Mouse (Mus musculus): ENCODE results near the gene Ly6g5c. TPM values are rescaled to one million over a fixed set of nuclear protein-coding genes. Genes with fewer than 3 reads are reported as not detected.

Ly6g5c gene
- polyA plus RNA-seq, 1 experiment from 2014 or later = not detected

- 13% methylated on average over 14 of the region's 14 CpGs for WGBS
- Histone ChIP-seq H3K4me1 (replicated peaks; ENCODE audit: control insufficient read depth, insufficient read depth, low read length) (0 out of 2 replicates have a peak, but pooled peaks cover 5% of the 10 kb centered on the region), H3K27ac (no peak within 1 kb of the TSS), H3K36me3 (replicated peaks; ENCODE audit: control insufficient read depth, insufficient read depth) (no peaks in the 10 kb centered on the region), H3K4me3 (replicated peaks; ENCODE audit: low read length) (peak within 1 kb of the TSS; percentile 6; the same call in 1 of the 2 replicates), H3K9ac (no peak within 1 kb of the TSS; the same call in 1 of the 2 replicates), H3K4me2 (replicated peaks) (peak within 1 kb of the TSS; percentile 38), H3K9me3 (ENCODE audit: control insufficient read depth, low read length) (no peaks in the 10 kb centered on the region), H3K27me3 (ENCODE audit: control insufficient read depth, insufficient read depth, low read length) (no peaks in the 10 kb centered on the region)
- no peak for ATAC-seq (ENCODE audit: low FRiP score)
- DNase-seq (ENCODE audit: low spot score) = no peak
These were observed 30.3 kb upstream of the Ly6g5c start, which contains the start of gene Ly6g6d for GRCm38 (mm10) chr17:35077786-35078233. Gene Ly6g6d (minus strand): TSS chr17:35078065.

- 0 out of 2 replicates have a peak, but pooled peaks cover 5% of the 10 kb centered on the region for H3K4me1 ChIP-seq (replicated peaks; ENCODE audit: control insufficient read depth, insufficient read depth, low read length)
- no peaks in the 10 kb centered on the region for H3K36me3 ChIP-seq (replicated peaks; ENCODE audit: control insufficient read depth, insufficient read depth)
- H3K4me3 ChIP-seq (replicated peaks; ENCODE audit: low read length) = no peak overlapping the region
- ATAC-seq (ENCODE audit: low FRiP score) (no peak), DNase-seq (ENCODE audit: low spot score) (no peak)
- H3K4me2 ChIP-seq (replicated peaks) = no peak overlapping the region
- H3K27ac ChIP-seq = no peak overlapping the region
- H3K27me3 ChIP-seq (ENCODE audit: control insufficient read depth, insufficient read depth, low read length) = no peaks in the 10 kb centered on the region
- 70% methylated on average over 9 of the region's 9 CpGs for WGBS
- H3K9me3 ChIP-seq (ENCODE audit: control insufficient read depth, low read length) = no peaks in the 10 kb centered on the region
- H3K9ac ChIP-seq = no peak overlapping the region
These were observed 28.3 kb upstream of the Ly6g5c start for GRCm38 (mm10) chr17:35079778-35080177.

GRCm38 (mm10) chr17:35080248-35080647 is 27.8 kb upstream of the Ly6g5c start:
- no peak overlapping the region for H3K4me2 ChIP-seq (replicated peaks)
- H3K9ac ChIP-seq = no peak overlapping the region
- H3K27me3 ChIP-seq (ENCODE audit: control insufficient read depth, insufficient read depth, low read length) = no peaks in the 10 kb centered on the region
- 72% methylated on average over 6 of the region's 6 CpGs for WGBS
- DNase-seq (ENCODE audit: low spot score) (no peak), ATAC-seq (ENCODE audit: low FRiP score) (no peak)
- H3K9me3 ChIP-seq (ENCODE audit: control insufficient read depth, low read length) = no peaks in the 10 kb centered on the region
- no peaks in the 10 kb centered on the region for H3K36me3 ChIP-seq (replicated peaks; ENCODE audit: control insufficient read depth, insufficient read depth)
- 0 out of 2 replicates have a peak, but pooled peaks cover 5% of the 10 kb centered on the region for H3K4me1 ChIP-seq (replicated peaks; ENCODE audit: control insufficient read depth, insufficient read depth, low read length)
- H3K27ac ChIP-seq = no peak overlapping the region
- H3K4me3 ChIP-seq (replicated peaks; ENCODE audit: low read length) = no peak overlapping the region

GRCm38 (mm10) chr17:35080710-35081109 is 27.4 kb upstream of the Ly6g5c start:
- 0 out of 2 replicates have a peak, but pooled peaks cover 5% of the 10 kb centered on the region for H3K4me1 ChIP-seq (replicated peaks; ENCODE audit: control insufficient read depth, insufficient read depth, low read length)
- no peak overlapping the region for H3K4me3 ChIP-seq (replicated peaks; ENCODE audit: low read length)
- ATAC-seq (ENCODE audit: low FRiP score) (no peak), DNase-seq (ENCODE audit: low spot score) (no peak)
- peak overlapping the region; percentile 11; the same call in 1 of the 2 replicates for H3K9ac ChIP-seq
- no peaks in the 10 kb centered on the region for H3K27me3 ChIP-seq (ENCODE audit: control insufficient read depth, insufficient read depth, low read length)
- no peaks in the 10 kb centered on the region for H3K36me3 ChIP-seq (replicated peaks; ENCODE audit: control insufficient read depth, insufficient read depth)
- WGBS = 66% methylated on average over 4 of the region's 4 CpGs
- no peak overlapping the region for H3K27ac ChIP-seq
- H3K9me3 ChIP-seq (ENCODE audit: control insufficient read depth, low read length) = no peaks in the 10 kb centered on the region
- no peak overlapping the region for H3K4me2 ChIP-seq (replicated peaks)

- 86% methylated on average over 16 of the region's 16 CpGs for WGBS
- no peak overlapping the region for H3K9ac ChIP-seq
- no peak for DNase-seq (ENCODE audit: low spot score)
- H3K4me2 ChIP-seq (replicated peaks) = no peak overlapping the region
- H3K4me3 ChIP-seq (replicated peaks; ENCODE audit: low read length) = no peak overlapping the region
- no peaks in the 10 kb centered on the region for H3K36me3 ChIP-seq (replicated peaks; ENCODE audit: control insufficient read depth, insufficient read depth)
- no peak overlapping the region for H3K27ac ChIP-seq
- no peaks in the 10 kb centered on the region for H3K9me3 ChIP-seq (ENCODE audit: control insufficient read depth, low read length)
- no peaks in the 10 kb centered on the region for H3K4me1 ChIP-seq (replicated peaks; ENCODE audit: control insufficient read depth, insufficient read depth, low read length)
- H3K27me3 ChIP-seq (ENCODE audit: control insufficient read depth, insufficient read depth, low read length) = no peaks in the 10 kb centered on the region
- ATAC-seq (ENCODE audit: low FRiP score) = no peak
These were observed 25.1 kb upstream of the Ly6g5c start for GRCm38 (mm10) chr17:35082841-35083576.

GRCm38 (mm10) chr17:35083929-35084497 is 24.1 kb upstream of the Ly6g5c start:
- no peak overlapping the region for H3K4me2 ChIP-seq (replicated peaks)
- H3K36me3 ChIP-seq (replicated peaks; ENCODE audit: control insufficient read depth, insufficient read depth) = no peaks in the 10 kb centered on the region
- ATAC-seq (ENCODE audit: low FRiP score) = no peak
- no peaks in the 10 kb centered on the region for H3K4me1 ChIP-seq (replicated peaks; ENCODE audit: control insufficient read depth, insufficient read depth, low read length)
- 77% methylated on average over 3 of the region's 3 CpGs for WGBS
- DNase-seq (ENCODE audit: low spot score) = no peak
- no peak overlapping the region for H3K27ac ChIP-seq
- no peaks in the 10 kb centered on the region for H3K27me3 ChIP-seq (ENCODE audit: control insufficient read depth, insufficient read depth, low read length)
- no peaks in the 10 kb centered on the region for H3K9me3 ChIP-seq (ENCODE audit: control insufficient read depth, low read length)
- no peak overlapping the region for H3K9ac ChIP-seq
- no peak overlapping the region for H3K4me3 ChIP-seq (replicated peaks; ENCODE audit: low read length)

- 85% methylated on average over 7 of the region's 7 CpGs for WGBS
- no peak within 1 kb of the TSS for H3K27ac ChIP-seq
- H3K9ac ChIP-seq = no peak within 1 kb of the TSS
- H3K9me3 ChIP-seq (ENCODE audit: control insufficient read depth, low read length) = no peaks in the 10 kb centered on the region
- DNase-seq (ENCODE audit: low spot score) (no peak), ATAC-seq (ENCODE audit: low FRiP score) (no peak)
- H3K4me2 ChIP-seq (replicated peaks) = no peak within 1 kb of the TSS
- peaks cover 7% of the 10 kb centered on the region for H3K4me1 ChIP-seq (replicated peaks; ENCODE audit: control insufficient read depth, insufficient read depth, low read length)
- no peaks in the 10 kb centered on the region for H3K27me3 ChIP-seq (ENCODE audit: control insufficient read depth, insufficient read depth, low read length)
- H3K36me3 ChIP-seq (replicated peaks; ENCODE audit: control insufficient read depth, insufficient read depth) = no peaks in the 10 kb centered on the region
- H3K4me3 ChIP-seq (replicated peaks; ENCODE audit: low read length) = no peak within 1 kb of the TSS
These were observed 22.7 kb upstream of the Ly6g5c start, which contains the start of gene Ly6g6f for GRCm38 (mm10) chr17:35085208-35085865. Gene Ly6g6f (minus strand): TSS chr17:35085610.

GRCm38 (mm10) chr17:35088151-35088550 is 19.9 kb upstream of the Ly6g5c start:
- H3K9ac ChIP-seq = no peak overlapping the region
- H3K36me3 ChIP-seq (replicated peaks; ENCODE audit: control insufficient read depth, insufficient read depth) = peaks cover 18% of the 10 kb centered on the region
- H3K4me1 ChIP-seq (replicated peaks; ENCODE audit: control insufficient read depth, insufficient read depth, low read length) = peaks cover 10% of the 10 kb centered on the region
- H3K4me3 ChIP-seq (replicated peaks; ENCODE audit: low read length) = no peak overlapping the region
- H3K27ac ChIP-seq = no peak overlapping the region
- H3K9me3 ChIP-seq (ENCODE audit: control insufficient read depth, low read length) = no peaks in the 10 kb centered on the region
- no peaks in the 10 kb centered on the region for H3K27me3 ChIP-seq (ENCODE audit: control insufficient read depth, insufficient read depth, low read length)
- WGBS = 57% methylated on average over 2 of the region's 2 CpGs
- ATAC-seq (ENCODE audit: low FRiP score) = no peak
- H3K4me2 ChIP-seq (replicated peaks) = no peak overlapping the region
- DNase-seq (ENCODE audit: low spot score) = no peak
